Mouse (Mus musculus) liver, embryonic 16.5 days (tissue): ENCODE results near the gene Ptprc. TPM values are rescaled to one million over a fixed set of nuclear protein-coding genes. Genes with fewer than 3 reads are reported as not detected.

ENCODE experiments used
- ATAC-seq: fragments of 200-750 bp; cut with Nextera tagmentation; 2 replicates; pipeline ENCODE4 v1.8.0; 2017; ENCODE audit warnings: low read depth, mild to moderate bottlenecking, moderate number of reproducible peaks, moderate library complexity
- H3K27ac ChIP-seq: fragments of 300-500 bp; sonication (generic); 2 replicates; pipeline ENCODE4 v1.5.1; 2014; ENCODE audit warnings: mild to moderate bottlenecking, low read length
- H3K27me3 ChIP-seq: fragments of 300-500 bp; sonication (generic); 2 replicates; pipeline ENCODE4 v1.6.1; 2014; ENCODE audit warnings: low read depth, low read length, mixed read lengths; ENCODE audit not compliant: control insufficient read depth, insufficient read depth
- H3K36me3 ChIP-seq: fragments of 300-500 bp; sonication (generic); 2 replicates; pipeline ENCODE4 v1.6.1; 2014; ENCODE audit warnings: mild to moderate bottlenecking; ENCODE audit not compliant: control insufficient read depth, insufficient read depth
- H3K4me1 ChIP-seq: fragments of 300-500 bp; sonication (generic); 2 replicates; pipeline ENCODE4 v1.6.1; 2014; ENCODE audit warnings: low read depth, low read length, mixed read lengths; ENCODE audit not compliant: control insufficient read depth
- H3K4me2 ChIP-seq: fragments of 300-500 bp; sonication (generic); 2 replicates; pipeline ENCODE4 v1.6.1; 2014; ENCODE audit warnings: low read depth, low read length, mixed read lengths
- H3K4me3 ChIP-seq: fragments of 300-500 bp; sonication (generic); 2 replicates; pipeline ENCODE4 v1.5.1; 2014; ENCODE audit warnings: low read depth, mild to moderate bottlenecking, low read length
- H3K9ac ChIP-seq: fragments of 300-500 bp; sonication (generic); 2 replicates; pipeline ENCODE4 v1.6.1; 2014; ENCODE audit warnings: low read depth, low read length
- H3K9me3 ChIP-seq: fragments of 300-500 bp; sonication (generic); replicated peaks from 2 replicates; pipeline ENCODE4 v1.6.1; 2016; ENCODE audit warnings: low read length; ENCODE audit not compliant: control insufficient read depth
- WGBS: fragments of 180-500 bp; shearing (Covaris S2); extraction: QIAGEN DNeasy Blood & Tissue Kit; methylation state at CpG from one replicate; pipeline ENCODE4 v1.1.7; 2014; ENCODE audit not compliant: insufficient replicate concordance; 5-methylcytosine and 5-hydroxymethylcytosine counted together
- polyA plus RNA-seq: library from polyadenylated mRNA; unstranded; fragments of >200 nt; fragmentation: Nextera tagmentation; extraction: Ambion mirVana; gene quantifications from 2 replicates; pipeline ENCODE4 v1.2.1, GENCODE M21; 2015

Ptprc gene
- polyA plus RNA-seq, 1 experiment from 2014 or later, result 8.9 TPM

DNA sequence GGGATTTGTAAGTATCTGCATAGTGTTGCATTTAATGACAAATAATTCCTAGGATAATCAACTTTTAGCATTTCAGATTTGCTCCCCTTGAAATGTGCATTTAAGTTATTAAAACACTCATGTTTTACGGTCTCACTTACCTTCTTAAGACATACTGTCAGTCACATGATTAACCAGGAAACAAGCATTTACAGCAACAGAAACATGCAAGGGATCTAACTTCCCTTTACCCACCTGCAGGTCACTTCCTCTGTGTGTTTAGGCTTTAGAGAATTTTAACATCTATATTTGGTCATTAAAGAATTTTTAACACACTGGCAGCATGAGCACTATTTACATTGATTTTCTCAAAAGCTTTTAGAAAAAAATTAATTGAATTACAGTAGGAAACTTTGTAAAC lies 50.2 kb downstream of the Ptprc start:
- ATAC-seq, result no peak
- Histone ChIP-seq H3K27me3 (no peaks in the 10 kb centered on the region), H3K9ac (no peak overlapping the region), H3K4me3 (no peak overlapping the region), H3K4me2 (no peak overlapping the region), H3K36me3 (no peaks in the 10 kb centered on the region), H3K4me1 (no peaks in the 10 kb centered on the region), H3K9me3 (no peaks in the 10 kb centered on the region), H3K27ac (no peak overlapping the region)
- WGBS, result 27% methylated on average over 1 of the region's 1 CpGs

GRCm38 (mm10) chr1:138123866-138124265 lies 51.6 kb downstream of the Ptprc start:
- Histone ChIP-seq H3K4me3 (no peak overlapping the region), H3K27ac (no peak overlapping the region), H3K4me1 (no peaks in the 10 kb centered on the region), H3K27me3 (no peaks in the 10 kb centered on the region), H3K9ac (no peak overlapping the region), H3K4me2 (no peak overlapping the region), H3K9me3 (no peaks in the 10 kb centered on the region), H3K36me3 (no peaks in the 10 kb centered on the region)
- no peak for ATAC-seq
- WGBS, result 38% methylated on average over 3 of the region's 3 CpGs

- Histone ChIP-seq H3K36me3 (no peaks in the 10 kb centered on the region), H3K9ac (no peak overlapping the region), H3K27me3 (no peaks in the 10 kb centered on the region), H3K9me3 (no peaks in the 10 kb centered on the region), H3K4me3 (no peak overlapping the region), H3K27ac (no peak overlapping the region), H3K4me2 (no peak overlapping the region), H3K4me1 (no peaks in the 10 kb centered on the region)
- WGBS, result 65% methylated on average over 12 of the region's 12 CpGs
- no peak for ATAC-seq
Observed at GRCm38 (mm10) chr1:138119895-138120294, 55.6 kb downstream of the Ptprc start.

DNA sequence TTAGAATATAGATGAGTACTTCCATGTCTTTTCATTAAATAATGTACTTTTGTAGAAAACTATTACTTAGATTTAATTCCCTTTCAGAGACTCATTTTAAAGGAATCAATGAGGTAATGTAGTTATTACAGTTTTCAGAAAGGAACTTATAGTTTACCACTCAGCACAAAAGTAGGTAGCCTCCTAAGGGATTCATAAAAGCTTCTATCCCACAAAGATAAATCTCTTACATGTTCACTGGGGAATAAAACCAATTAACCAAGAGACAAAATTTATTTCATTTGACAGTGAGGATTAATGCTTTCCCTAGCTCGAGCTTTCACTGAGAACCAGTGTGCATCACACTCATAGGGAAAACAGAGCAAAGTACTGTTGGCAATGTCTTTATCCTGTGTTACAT lies 82.3 kb downstream of the Ptprc start:
- no peak overlapping the region for H3K9ac ChIP-seq
- no peak overlapping the region for H3K4me2 ChIP-seq
- H3K4me3 ChIP-seq, result no peak overlapping the region
- WGBS, result 49% methylated on average over 1 of the region's 1 CpGs
- no peak overlapping the region for H3K27ac ChIP-seq
- H3K9me3 ChIP-seq, result no peaks in the 10 kb centered on the region
- no peak for ATAC-seq
- no peaks in the 10 kb centered on the region for H3K27me3 ChIP-seq
- no peaks in the 10 kb centered on the region for H3K36me3 ChIP-seq
- no peaks in the 10 kb centered on the region for H3K4me1 ChIP-seq

DNA sequence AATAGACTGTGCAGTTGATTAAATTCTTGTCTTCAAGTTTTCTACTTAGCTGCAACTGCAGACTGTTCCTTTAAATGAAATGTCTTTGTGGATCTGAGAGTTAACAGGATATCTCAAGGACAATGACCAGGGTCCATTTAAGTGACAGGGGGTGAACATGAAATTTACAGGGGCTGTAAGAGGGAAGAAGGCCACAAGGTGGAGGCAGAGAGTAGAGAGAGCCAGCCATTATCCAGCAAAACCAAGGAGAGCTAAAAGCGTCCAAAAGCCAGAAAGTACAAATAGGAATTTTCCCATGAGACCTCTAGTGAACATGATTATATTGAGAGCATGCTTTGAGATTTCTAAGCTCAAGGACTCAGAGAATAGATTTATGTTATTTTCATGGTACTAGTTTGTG lies 89.7 kb downstream of the Ptprc start:
- Histone ChIP-seq H3K9ac (no peak overlapping the region), H3K4me2 (no peak overlapping the region), H3K27ac (no peak overlapping the region), H3K4me1 (no peaks in the 10 kb centered on the region), H3K4me3 (no peak overlapping the region), H3K27me3 (no peaks in the 10 kb centered on the region), H3K9me3 (no peaks in the 10 kb centered on the region), H3K36me3 (no peaks in the 10 kb centered on the region; the same call in 1 of the 2 replicates)
- ATAC-seq, result no peak
- 46% methylated on average over 1 of the region's 1 CpGs for WGBS

GRCm38 (mm10) chr1:138083707-138084106 lies 91.8 kb downstream of the Ptprc start:
- Histone ChIP-seq H3K36me3 (no peaks in the 10 kb centered on the region; the same call in 1 of the 2 replicates), H3K27me3 (no peaks in the 10 kb centered on the region), H3K4me3 (no peak overlapping the region), H3K4me2 (no peak overlapping the region), H3K27ac (no peak overlapping the region), H3K9ac (no peak overlapping the region), H3K4me1 (no peaks in the 10 kb centered on the region), H3K9me3 (no peaks in the 10 kb centered on the region)
- ATAC-seq, result no peak

GRCm38 (mm10) chr1:138080308-138080707 lies 95.2 kb downstream of the Ptprc start:
- Histone ChIP-seq H3K9ac (no peak overlapping the region), H3K4me2 (no peak overlapping the region), H3K9me3 (no peaks in the 10 kb centered on the region), H3K4me1 (no peaks in the 10 kb centered on the region), H3K36me3 (no peaks in the 10 kb centered on the region; the same call in 1 of the 2 replicates), H3K4me3 (no peak overlapping the region), H3K27ac (no peak overlapping the region), H3K27me3 (no peaks in the 10 kb centered on the region)
- 62% methylated on average over 1 of the region's 1 CpGs for WGBS
- ATAC-seq, result no peak

GRCm38 (mm10) chr1:138044196-138044945 lies 131.1 kb downstream of the Ptprc start:
- H3K4me1 ChIP-seq, result no peaks in the 10 kb centered on the region
- no peak for ATAC-seq
- no peak overlapping the region for H3K9ac ChIP-seq
- H3K36me3 ChIP-seq, result no peaks in the 10 kb centered on the region
- H3K9me3 ChIP-seq, result no peaks in the 10 kb centered on the region
- 27% methylated on average over 10 of the region's 10 CpGs for WGBS
- no peak overlapping the region for H3K27ac ChIP-seq
- H3K4me3 ChIP-seq, result no peak overlapping the region
- no peaks in the 10 kb centered on the region for H3K27me3 ChIP-seq
- H3K4me2 ChIP-seq, result no peak overlapping the region

- Histone ChIP-seq H3K4me3 (no peak overlapping the region), H3K27me3 (no peaks in the 10 kb centered on the region), H3K27ac (no peak overlapping the region), H3K9ac (no peak overlapping the region), H3K4me1 (no peaks in the 10 kb centered on the region), H3K4me2 (no peak overlapping the region), H3K9me3 (no peaks in the 10 kb centered on the region), H3K36me3 (no peaks in the 10 kb centered on the region)
- no peak for ATAC-seq
- 59% methylated on average over 5 of the region's 5 CpGs for WGBS
Observed at GRCm38 (mm10) chr1:138040556-138040955, 135.0 kb downstream of the Ptprc start.
